Mouse (Mus musculus) inflammation-experienced regulatory T-cells (primary cell): ENCODE measurements around the gene BC030499. TPM values are rescaled to one million over a fixed set of nuclear protein-coding genes. Genes with fewer than 3 reads are reported as not detected.

ENCODE experiments used
- polyA plus RNA-seq, 2 experiments: library from polyadenylated mRNA; unstranded; fragments of 100-300 nt; shearing (Covaris generic); gene quantifications; one replicate each; pipeline ENCODE4 v1.2.1; 2017

BC030499 gene
- polyA plus RNA-seq, result 1 to 10 TPM in 1 of 2 experiments, under 1 TPM in 1; 0.61 to 1.1 TPM

DNA sequence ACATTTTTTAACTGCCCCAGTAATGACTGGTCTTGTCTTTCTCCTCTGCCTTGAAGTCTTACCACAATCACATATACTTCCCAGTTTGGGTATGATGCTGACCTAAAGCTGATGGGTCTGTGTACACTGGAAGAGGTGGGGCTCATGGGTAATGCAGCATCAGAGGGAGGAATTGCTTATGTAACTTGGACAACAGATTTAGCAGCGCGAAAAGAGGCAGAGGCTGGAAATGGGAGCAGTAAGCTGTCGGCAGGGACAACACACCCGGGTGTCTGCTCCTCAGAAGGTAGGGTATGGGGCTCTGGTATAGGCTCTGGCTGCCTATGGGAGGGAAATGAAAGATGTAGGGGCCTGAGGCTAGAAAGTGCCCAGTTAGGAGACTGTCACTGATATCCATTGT, at the start of gene BC030499:
Gene BC030499, plus strand, starts transcription at position 188 of the 400 bp plus-strand sequence.

DNA sequence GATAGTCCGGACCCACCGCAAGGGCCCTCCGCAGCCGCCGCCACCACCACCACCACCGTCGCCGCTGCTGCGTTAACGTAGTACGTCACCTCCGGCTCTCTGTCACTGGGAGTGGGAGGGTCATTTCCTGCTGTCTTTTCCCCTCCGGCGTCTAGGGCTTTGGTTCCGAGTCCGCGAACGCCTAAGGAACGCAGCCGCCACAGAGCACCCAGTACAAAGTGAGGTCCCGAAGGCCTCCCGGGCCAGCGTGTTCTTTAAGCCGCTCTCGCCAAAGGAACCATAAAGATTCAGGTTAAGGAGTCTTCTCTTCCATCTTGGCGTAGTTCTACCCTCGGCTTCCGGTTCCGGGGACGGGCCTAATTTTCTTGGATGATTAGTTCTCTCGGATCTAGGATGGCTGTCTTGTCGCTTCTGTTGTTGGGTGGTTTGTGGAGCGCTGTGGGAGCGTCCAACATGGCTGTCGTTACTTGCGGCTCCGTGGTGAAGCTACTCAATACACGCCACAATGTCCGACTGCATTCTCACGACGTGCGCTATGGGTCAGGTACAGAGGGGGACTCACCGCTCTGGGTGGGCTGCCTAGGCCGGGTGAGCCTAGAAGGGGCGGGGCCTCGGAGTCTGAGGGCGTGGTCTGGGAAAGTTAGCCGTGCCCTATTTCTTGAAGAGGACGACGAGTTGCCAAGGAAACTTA, 44.9 kb upstream of the BC030499 start, which contains the start of the genes Sdf2 and Supt6:
Gene Sdf2, plus strand, starts transcription at position 120 of the 691 bp plus-strand sequence.
Gene Supt6, minus strand, starts transcription at position 361 of the 691 bp plus-strand sequence.

DNA sequence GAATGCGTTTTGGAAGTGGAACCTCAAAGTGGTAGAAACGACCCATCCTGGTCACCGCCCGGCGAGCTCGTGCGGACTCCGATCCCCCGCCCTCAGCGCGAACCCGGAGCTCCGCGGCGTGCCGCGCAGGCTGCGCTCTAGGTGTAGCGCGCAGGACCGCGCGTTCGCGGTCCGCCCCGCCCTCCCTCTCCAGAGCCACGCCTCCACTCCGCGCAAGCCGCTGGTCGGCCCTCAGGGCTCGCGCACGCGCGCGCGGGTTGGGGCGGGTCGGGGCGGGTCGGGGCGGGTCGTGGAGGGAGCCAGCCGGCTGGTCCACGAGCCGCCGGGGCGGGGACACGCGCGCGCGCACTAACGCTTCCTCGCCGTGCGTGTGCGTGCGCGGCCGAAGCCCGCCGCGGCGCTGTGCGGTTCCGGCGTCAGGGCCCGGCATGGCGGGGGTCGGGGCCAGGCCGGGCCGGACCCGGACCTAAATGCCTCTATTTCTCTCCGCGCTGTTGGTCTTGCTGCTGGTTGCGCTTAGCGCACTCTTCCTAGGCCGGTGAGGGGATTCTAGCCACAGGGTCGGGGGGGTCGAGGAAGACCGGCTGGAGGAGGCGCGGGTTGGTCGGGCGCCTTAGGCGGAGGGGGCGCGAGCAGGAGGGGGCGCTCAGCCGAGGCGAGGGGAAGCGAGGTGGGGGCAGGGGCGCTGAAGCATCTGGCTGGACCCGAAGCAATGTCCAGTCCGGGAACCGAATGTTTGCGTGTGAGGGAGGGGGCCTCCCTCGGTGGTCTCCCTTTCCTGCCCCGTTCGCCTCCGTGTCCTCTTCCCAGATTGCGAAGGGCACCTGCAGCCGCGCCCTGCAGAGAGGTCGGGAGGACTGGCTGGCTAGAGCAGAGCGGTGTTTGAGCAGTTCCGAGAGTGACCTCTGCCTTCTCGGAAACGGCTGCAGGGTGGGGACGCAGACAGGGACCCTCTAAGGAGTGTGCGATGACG, 29.0 kb upstream of the BC030499 start, which contains the start of gene 2610507B11Rik:
Gene 2610507B11Rik, plus strand, starts transcription at position 373 of the 973 bp plus-strand sequence.

DNA sequence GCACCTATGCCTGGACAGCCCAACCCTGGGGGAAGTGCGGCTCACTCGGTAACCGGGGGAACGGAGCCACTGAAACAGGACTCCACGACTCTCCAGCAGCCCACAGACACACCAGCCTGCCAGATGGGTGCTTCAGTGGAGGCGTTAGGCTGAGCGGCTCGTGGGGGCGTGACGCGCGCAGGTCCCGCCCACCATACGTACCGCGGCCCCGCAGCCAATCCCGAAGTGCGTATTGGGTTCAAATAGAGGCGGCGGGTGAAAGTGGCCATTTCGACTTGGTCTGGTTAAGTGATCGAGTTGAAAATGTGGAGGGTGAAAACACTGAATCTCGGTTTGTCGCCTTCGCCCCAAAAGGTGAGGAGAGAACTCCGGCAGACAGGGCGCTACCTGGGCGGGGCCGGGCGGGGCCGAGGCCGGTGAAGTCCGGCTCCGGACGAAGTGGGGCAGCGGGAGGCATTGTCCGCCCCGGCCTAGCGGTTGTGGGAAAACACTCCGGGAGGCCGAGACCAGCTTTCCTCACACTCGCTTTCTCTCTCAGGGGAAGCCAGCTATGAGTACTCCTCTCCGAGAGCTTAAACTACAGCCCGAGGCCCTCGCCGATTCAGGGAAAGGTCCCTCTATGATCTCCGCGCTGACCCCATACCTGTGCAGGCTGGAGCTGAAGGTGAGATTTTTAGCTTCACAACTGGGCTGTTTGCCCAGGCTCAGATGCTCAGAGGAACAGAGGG, 10.9 kb downstream of the BC030499 start, which contains the start of gene Spag5:
Gene Spag5, plus strand, starts transcription at position 173 of the 728 bp plus-strand sequence.

DNA sequence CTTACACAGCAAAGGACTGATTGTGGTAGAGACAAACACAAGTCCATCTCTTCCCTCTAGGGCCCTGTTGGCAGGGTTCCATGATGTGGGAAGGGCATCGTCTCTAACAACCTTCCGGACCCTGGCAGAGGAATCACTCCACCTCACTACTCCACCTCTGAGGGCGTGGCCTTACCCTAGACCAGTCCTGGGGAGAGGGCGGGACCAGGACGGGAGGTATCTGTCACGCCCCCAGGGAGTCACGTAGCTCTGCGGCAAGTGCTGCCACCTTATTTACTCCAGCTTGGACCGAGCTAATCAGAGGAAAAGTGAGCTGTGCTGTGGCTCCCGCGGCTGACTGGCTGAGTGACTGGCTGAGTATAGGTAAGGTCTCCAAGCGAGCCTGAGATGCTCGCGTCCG, 32.2 kb downstream of the BC030499 start, which contains the start of gene Aldoc:
Gene Aldoc, plus strand, starts transcription at position 109 of the 400 bp plus-strand sequence.

DNA sequence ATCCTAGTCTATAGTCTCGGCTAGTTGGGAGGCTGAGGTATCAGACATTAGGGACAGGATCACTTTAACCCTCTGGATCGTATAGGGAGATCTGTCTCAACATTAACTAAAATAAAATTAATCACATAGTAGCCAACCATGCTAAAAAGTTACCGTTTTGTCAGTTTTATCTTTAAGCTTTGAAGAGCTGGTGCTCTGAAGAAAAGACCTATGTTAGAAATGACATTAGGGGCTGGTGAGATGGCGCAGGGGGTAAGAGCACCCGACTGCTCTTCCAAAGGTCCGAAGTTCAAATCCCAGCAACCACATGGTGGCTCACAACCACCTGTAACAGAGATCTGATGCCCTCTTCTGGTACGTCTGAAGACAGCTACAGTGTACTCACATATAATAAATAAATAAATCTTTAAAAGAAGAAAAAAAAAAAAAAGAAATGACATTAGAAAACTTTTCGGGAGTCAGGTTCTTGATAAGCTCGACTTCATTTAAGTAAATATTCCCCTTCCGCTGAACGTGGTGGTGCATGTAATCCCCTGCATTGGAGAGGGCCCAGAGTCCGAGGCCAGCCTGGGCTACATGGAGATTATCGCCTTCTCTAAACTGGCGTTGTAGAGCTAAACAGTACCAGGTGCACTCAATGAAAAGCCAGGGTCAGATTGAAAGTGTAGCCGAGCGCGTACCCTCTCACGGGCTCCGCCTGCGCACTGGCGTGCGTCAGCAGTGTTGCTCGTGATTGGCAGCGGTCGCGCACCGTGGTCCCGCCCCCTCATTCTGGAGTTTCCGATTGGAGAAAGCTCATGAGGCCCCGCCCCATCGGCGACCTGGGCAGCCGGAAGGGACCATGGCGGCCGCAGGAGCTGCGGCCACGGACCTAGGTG, 37.2 kb downstream of the BC030499 start, which contains the start of gene Pigs:
Gene Pigs, plus strand, starts transcription at position 782 of the 878 bp plus-strand sequence.

DNA sequence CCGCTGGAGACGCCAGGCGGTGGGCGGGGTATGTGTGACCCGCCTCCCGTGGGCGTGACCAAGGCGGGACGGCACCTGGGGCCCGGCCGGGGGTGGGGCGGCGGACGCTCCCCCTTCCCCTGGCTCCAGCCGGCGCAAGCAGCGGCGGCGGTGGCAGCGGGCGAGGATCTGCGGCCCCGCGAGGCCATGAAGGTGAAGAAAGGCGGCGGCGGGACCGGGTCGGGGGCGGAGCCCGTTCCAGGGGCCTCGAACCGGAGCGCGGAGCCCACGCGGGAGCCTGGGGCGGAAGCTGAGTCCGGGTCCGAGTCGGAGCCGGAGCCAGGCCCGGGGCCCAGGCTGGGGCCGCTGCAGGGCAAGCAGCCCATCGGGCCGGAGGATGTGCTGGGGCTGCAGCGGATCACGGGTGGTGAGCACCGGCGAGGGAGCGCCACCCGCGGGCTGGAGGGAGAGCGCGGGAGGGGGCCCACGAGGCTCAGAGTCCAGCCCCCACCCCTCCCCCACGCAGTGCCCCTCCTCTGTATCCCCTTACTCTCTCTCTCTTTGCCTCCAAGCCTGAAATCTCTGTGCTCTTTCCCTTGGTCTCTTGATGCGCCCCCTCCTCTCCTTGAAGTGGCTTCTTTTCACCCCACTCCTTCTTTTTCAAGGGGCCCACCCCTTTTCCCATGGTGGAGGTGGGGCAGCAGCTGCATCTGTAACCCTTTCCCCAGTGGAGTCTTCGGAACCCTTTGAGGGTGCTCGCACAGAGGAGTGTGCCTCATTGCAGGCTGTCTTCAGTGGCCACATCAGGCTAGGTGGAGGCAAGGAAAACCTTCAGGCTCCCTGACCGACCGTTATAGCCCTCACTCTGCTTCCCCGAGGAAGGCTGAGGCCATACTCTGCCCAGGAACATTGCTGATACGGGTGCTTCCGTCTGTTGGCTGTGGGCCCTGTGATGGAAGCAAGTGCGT, 53.0 kb downstream of the BC030499 start, which contains the start of gene Unc119:
Gene Unc119, plus strand, starts transcription at position 102 of the 947 bp plus-strand sequence.

Other genes with a start within 250 kb of the BC030499 start
- 10 to 100 TPM; 35.2 to 42.6 TPM for gene Eral1, start 210.5 kb upstream of the BC030499 start, polyA plus RNA-seq
- gene Fam222b, start 196.2 kb upstream of the BC030499 start, polyA plus RNA-seq, result 10 to 100 TPM; 16.4 to 22.2 TPM
- 10 to 100 TPM; 37.7 to 41.3 TPM for gene Traf4, start 125.3 kb upstream of the BC030499 start, polyA plus RNA-seq
- 10 to 100 TPM; 10.2 to 10.5 TPM for gene Nek8, start 114.2 kb upstream of the BC030499 start, polyA plus RNA-seq
- gene Tlcd1, start 114.1 kb upstream of the BC030499 start, polyA plus RNA-seq, result 1 to 10 TPM; 3.2 to 3.4 TPM
- 1,000 to 10,000 TPM; 1,229 to 1,373 TPM for gene Rpl23a, start 107.3 kb upstream of the BC030499 start, polyA plus RNA-seq
- 1 to 10 TPM; 1.6 to 3.9 TPM for gene Rab34, start 102.4 kb upstream of the BC030499 start, polyA plus RNA-seq
- 1 to 10 TPM in 1 of 2 experiments, under 1 TPM in 1; 0.71 to 3.6 TPM for gene Proca1, start 97.4 kb upstream of the BC030499 start, polyA plus RNA-seq
- 100 to 1,000 TPM in 1 of 2 experiments, 10 to 100 TPM in 1; 85.9 to 108 TPM for gene Sdf2, start 45.1 kb upstream of the BC030499 start, polyA plus RNA-seq
- gene Supt6, start 44.9 kb upstream of the BC030499 start, polyA plus RNA-seq, result 10 to 100 TPM; 35.7 to 38.9 TPM
- 10 to 100 TPM; 70.9 to 82.1 TPM for gene 2610507B11Rik, start 29.1 kb upstream of the BC030499 start, polyA plus RNA-seq
- 1 to 10 TPM; 1.8 to 2.6 TPM for gene Spag5, start 10.7 kb downstream of the BC030499 start, polyA plus RNA-seq
- 10 to 100 TPM in 1 of 2 experiments, 1 to 10 TPM in 1; 4.7 to 11.9 TPM for gene Aldoc, start 32.1 kb downstream of the BC030499 start, polyA plus RNA-seq
- gene Pigs, start 37.6 kb downstream of the BC030499 start, polyA plus RNA-seq, result 100 to 1,000 TPM in 1 of 2 experiments, 10 to 100 TPM in 1; 97.8 to 113 TPM
- gene Unc119, start 52.6 kb downstream of the BC030499 start, polyA plus RNA-seq, result 10 to 100 TPM; 58.4 to 82.5 TPM
- gene Foxn1, start 95.7 kb downstream of the BC030499 start, polyA plus RNA-seq, result under 1 TPM; 0.30 to 0.45 TPM
- not detected for gene Slc13a2, start 131.4 kb downstream of the BC030499 start, polyA plus RNA-seq
- gene Slc46a1, start 174.9 kb downstream of the BC030499 start, polyA plus RNA-seq, result 1 to 10 TPM; 2.6 to 3.1 TPM
- 1 to 10 TPM; 3.5 to 8.3 TPM for gene Sarm1, start 206.9 kb downstream of the BC030499 start, polyA plus RNA-seq
- gene Vtn, start 208.2 kb downstream of the BC030499 start, polyA plus RNA-seq, result 1 to 10 TPM in 1 of 2 experiments, not detected in 1; 7.0 TPM
- under 1 TPM in 1 of 2 experiments, not detected in 1; 0.28 TPM for gene Sebox, start 212.6 kb downstream of the BC030499 start, polyA plus RNA-seq
- 10 to 100 TPM; 25.5 to 38.7 TPM for gene Tmem199, start 221.3 kb downstream of the BC030499 start, polyA plus RNA-seq
- gene Poldip2, start 221.4 kb downstream of the BC030499 start, polyA plus RNA-seq, result 10 to 100 TPM; 38.5 to 41.9 TPM
- gene Tnfaip1, start 245.5 kb downstream of the BC030499 start, polyA plus RNA-seq, result 10 to 100 TPM; 14.9 to 16.2 TPM
- 100 to 1,000 TPM in 1 of 2 experiments, 10 to 100 TPM in 1; 74.9 to 107 TPM for gene Ift20, start 245.5 kb downstream of the BC030499 start, polyA plus RNA-seq